Mouse (Mus musculus): Measurements from ENCODE around the gene Robo4. TPM values are rescaled to one million over a fixed set of nuclear protein-coding genes. Genes with fewer than 3 reads are reported as not detected.
A peak's percentile ranks its signal among the peaks of the same experiment; 100 is the strongest.

The Robo4 gene
- polyA plus RNA-seq, 1 experiment from 2014 or later: 5.1 TPM

DNA sequence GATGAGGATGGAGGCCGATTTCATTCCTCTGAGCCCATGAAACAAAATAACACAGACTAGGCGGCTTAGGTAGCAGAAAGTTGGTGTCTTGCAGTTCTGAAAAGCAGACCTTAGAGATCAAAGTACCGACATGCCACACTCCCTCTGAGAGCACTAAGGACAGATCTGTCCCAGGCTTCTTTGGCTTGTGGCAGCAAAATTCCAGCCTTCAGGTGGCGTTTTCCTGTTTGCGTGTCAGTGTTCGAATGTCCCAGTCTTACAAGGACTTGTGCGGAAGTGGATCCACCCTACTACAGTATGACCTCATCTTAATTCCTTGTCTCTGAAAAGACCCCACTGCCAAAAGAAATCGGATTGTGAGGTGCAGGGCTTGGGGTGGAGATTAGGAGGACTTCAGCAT is 32.8 kb upstream of the Robo4 start:
- Histone ChIP-seq H3K4me1 (no peaks in the 10 kb centered on the region), H3K36me3 (no peaks in the 10 kb centered on the region), H3K9me3 (replicated peaks) (no peaks in the 10 kb centered on the region), H3K27me3 (replicated peaks) (no peaks in the 10 kb centered on the region), H3K4me3 (no peak overlapping the region), H3K27ac (no peak overlapping the region), H3K9ac (no peak overlapping the region), H3K4me2 (no peak overlapping the region)
- ATAC-seq: no peak
- 59% methylated on average over 8 of the region's 8 CpGs for WGBS (ENCODE audit: insufficient replicate concordance)

DNA sequence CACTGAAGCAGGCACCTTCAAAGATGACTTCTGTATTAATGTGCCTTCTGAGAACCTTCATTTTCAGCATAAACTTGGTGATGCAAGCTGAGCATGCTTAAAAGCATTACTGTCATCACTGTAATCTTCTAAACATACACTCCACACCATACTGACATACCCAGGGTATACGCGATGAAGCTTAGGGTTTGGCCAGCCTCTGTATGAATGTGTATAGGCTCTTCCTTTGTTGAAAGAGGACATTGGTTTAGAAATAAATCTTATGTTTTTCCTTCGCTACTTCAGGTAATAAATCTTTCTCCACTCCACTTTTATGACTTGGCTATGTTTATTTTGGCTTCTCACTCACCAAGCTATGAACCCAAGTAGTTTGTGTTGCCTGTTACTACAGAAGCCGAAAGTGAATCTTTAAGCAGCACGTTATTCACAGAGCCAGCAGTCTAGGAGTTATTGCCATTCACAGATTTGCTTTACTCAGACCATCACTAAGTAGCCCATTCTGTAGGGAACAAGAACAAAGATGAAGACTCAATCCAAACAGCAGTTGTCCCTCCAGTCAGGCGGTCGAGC is 30.4 kb upstream of the Robo4 start:
- no peak for ATAC-seq

DNA sequence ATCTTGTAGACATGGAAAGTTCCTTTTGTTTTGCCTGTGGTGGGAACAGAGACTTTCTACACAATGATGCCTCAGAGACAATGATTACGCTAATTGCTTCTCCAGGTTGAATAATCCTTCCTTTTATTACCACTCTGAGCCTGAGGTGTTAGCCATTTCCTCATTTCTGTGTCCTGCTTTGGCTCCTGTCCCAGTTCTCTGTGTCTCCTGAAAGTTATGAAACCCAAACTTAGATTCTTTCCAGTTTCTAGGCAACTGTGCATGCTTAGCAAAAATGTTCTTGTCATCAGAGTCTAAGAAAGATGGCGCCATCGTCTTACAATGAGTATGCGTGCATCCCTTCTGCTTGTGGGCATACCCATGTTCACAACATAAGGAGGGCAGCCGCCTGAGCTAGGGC is 26.0 kb upstream of the Robo4 start:
- Histone ChIP-seq H3K4me1 (no peaks in the 10 kb centered on the region), H3K27me3 (replicated peaks) (no peaks in the 10 kb centered on the region), H3K9me3 (replicated peaks) (no peaks in the 10 kb centered on the region), H3K36me3 (no peaks in the 10 kb centered on the region), H3K27ac (no peak overlapping the region), H3K4me2 (no peak overlapping the region), H3K9ac (no peak overlapping the region), H3K4me3 (no peak overlapping the region)
- 73% methylated on average over 5 of the region's 5 CpGs for WGBS (ENCODE audit: insufficient replicate concordance)
- ATAC-seq: no peak

More for the DNA sequence above, 30.4 kb upstream of the Robo4 start:
- Histone ChIP-seq H3K27ac (no peak overlapping the region), H3K9me3 (replicated peaks) (no peaks in the 10 kb centered on the region), H3K27me3 (replicated peaks) (no peaks in the 10 kb centered on the region), H3K4me1 (no peaks in the 10 kb centered on the region), H3K9ac (no peak overlapping the region), H3K4me2 (no peak overlapping the region), H3K36me3 (no peaks in the 10 kb centered on the region), H3K4me3 (no peak overlapping the region)
- WGBS (ENCODE audit: insufficient replicate concordance): 80% methylated on average over 7 of the region's 7 CpGs

DNA sequence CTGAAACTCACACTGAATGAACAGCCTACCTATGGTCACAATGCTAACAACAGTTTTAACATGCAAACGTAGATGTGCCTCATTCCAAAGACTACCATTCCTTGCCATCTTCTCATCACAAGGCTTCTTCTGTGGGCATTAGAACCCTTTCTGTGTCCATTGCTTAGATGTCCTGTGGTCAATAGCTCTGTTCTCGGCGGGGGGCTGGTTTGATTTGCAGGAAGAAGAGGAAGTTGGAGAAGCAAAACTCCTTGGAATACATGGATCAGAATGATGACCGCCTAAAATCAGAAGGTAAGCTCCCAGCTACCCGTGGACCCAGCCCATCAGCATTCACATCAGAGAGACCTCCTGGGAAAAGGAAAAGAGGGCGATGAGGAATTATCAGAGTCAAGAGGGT is 18.5 kb upstream of the Robo4 start:
- no peak overlapping the region for H3K4me2 ChIP-seq
- H3K27ac ChIP-seq: no peak overlapping the region
- no peaks in the 10 kb centered on the region for H3K4me1 ChIP-seq
- no peak overlapping the region for H3K4me3 ChIP-seq
- no peak overlapping the region for H3K9ac ChIP-seq
- no peaks in the 10 kb centered on the region for H3K36me3 ChIP-seq
- ATAC-seq: no peak
- WGBS (ENCODE audit: insufficient replicate concordance): 71% methylated on average over 6 of the region's 6 CpGs
- H3K27me3 ChIP-seq (replicated peaks): peaks cover 38% of the 10 kb centered on the region
- no peaks in the 10 kb centered on the region for H3K9me3 ChIP-seq (replicated peaks)

DNA sequence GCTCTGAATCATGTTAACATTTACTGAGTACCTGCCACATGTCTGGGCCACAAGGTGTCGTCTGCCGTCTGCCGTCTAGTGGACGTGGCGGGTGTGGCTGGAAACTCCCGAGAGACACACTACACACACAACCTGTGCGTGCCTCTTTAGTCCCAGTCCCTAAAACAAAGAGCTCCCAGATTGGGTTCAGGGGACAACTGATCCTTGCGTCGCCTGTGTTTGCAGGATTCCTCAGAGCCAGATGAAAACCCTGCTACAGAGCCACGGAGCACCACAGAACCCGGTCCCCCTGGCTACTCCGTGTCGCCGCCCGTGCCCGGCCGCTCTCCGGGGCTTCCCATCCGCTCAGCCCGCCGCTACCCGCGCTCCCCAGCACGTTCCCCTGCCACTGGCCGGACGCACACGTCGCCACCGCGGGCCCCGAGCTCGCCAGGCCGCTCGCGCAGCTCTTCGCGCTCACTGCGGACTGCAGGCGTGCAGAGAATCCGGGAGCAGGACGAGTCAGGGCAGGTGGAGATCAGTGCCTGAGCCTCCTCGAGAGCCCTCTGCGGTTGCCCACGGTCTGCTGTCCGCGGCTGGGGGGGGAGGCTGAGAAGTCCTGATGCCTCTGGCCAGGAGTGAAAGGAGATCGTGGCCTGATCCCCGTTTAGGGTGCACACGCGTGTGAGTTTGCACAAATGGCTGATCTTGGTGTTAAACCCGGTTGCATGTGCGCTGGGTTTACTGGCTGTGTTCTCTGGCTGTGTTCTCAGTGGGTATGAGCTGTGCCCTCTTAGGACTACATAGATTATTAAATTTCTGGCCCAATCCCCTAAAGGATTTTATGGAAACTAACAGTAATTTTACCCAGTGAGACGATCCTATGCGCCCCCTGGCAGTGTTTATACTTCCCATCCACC is 17.2 kb upstream of the Robo4 start:
- no peaks in the 10 kb centered on the region for H3K36me3 ChIP-seq
- no peak overlapping the region for H3K27ac ChIP-seq
- peak; percentile 40; the same call in 1 of the 2 replicates for ATAC-seq
- H3K9ac ChIP-seq: 0 out of 2 replicates have a peak overlapping the region, but pooled peaks have one; percentile 17
- H3K27me3 ChIP-seq (replicated peaks): peaks cover 38% of the 10 kb centered on the region
- no peaks in the 10 kb centered on the region for H3K9me3 ChIP-seq (replicated peaks)
- WGBS (ENCODE audit: insufficient replicate concordance): 9% methylated on average over 54 of the region's 54 CpGs
- peak overlapping the region; percentile 64 for H3K4me2 ChIP-seq
- peak overlapping the region; percentile 30 for H3K4me3 ChIP-seq
- no peaks in the 10 kb centered on the region for H3K4me1 ChIP-seq

DNA sequence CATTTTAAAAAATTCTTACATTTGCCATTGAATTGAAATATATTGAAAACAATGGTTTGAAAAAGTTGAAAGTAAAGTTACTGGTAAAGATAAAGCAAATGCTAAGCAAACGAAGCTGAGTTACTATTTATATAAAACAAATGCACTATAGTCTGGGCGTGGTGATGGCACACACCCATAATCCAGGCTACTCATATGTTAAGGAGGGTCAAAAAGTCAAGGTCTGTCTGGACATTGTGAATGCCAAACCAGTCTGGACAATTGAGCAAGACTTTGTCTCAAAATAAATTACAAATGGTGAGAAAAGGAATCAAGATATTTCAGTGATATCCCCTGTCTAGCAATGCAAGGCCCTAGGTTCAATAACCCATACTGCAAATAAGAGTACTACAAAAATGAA is 10.8 kb upstream of the Robo4 start:
- peaks cover 4% of the 10 kb centered on the region for H3K27me3 ChIP-seq (replicated peaks)
- H3K4me2 ChIP-seq: no peak overlapping the region
- 53% methylated on average over 2 of the region's 2 CpGs for WGBS (ENCODE audit: insufficient replicate concordance)
- no peak overlapping the region for H3K27ac ChIP-seq
- H3K9me3 ChIP-seq (replicated peaks): no peaks in the 10 kb centered on the region
- no peaks in the 10 kb centered on the region for H3K4me1 ChIP-seq
- no peak for ATAC-seq
- no peak overlapping the region for H3K4me3 ChIP-seq
- no peak overlapping the region for H3K9ac ChIP-seq
- H3K36me3 ChIP-seq: no peaks in the 10 kb centered on the region

DNA sequence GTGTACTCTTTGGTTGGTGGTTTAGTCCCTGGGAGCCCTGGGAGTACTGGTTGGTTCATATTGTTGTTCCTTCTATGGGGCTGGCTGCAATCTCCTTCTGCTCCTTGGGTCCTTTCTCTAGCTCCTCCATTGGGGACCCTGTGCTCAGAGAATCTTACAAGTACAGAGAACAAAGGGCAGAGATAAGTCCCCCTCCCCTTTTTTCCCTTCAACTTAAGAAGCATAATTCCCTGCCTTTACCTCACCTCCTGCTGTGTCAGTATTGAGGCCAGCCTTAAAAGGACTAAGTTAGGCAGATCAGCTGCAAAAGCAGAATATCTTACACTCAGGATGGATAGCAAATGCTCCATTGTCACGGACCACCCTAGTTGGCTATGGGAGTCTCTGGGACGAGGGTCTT is 9.6 kb upstream of the Robo4 start:
- ATAC-seq: no peak
- Histone ChIP-seq H3K9me3 (replicated peaks) (no peaks in the 10 kb centered on the region), H3K27me3 (replicated peaks) (no peaks in the 10 kb centered on the region), H3K4me2 (no peak overlapping the region), H3K36me3 (no peaks in the 10 kb centered on the region), H3K4me3 (no peak overlapping the region), H3K9ac (no peak overlapping the region), H3K4me1 (no peaks in the 10 kb centered on the region), H3K27ac (no peak overlapping the region)
- WGBS (ENCODE audit: insufficient replicate concordance): 53% methylated on average over 2 of the region's 2 CpGs

DNA sequence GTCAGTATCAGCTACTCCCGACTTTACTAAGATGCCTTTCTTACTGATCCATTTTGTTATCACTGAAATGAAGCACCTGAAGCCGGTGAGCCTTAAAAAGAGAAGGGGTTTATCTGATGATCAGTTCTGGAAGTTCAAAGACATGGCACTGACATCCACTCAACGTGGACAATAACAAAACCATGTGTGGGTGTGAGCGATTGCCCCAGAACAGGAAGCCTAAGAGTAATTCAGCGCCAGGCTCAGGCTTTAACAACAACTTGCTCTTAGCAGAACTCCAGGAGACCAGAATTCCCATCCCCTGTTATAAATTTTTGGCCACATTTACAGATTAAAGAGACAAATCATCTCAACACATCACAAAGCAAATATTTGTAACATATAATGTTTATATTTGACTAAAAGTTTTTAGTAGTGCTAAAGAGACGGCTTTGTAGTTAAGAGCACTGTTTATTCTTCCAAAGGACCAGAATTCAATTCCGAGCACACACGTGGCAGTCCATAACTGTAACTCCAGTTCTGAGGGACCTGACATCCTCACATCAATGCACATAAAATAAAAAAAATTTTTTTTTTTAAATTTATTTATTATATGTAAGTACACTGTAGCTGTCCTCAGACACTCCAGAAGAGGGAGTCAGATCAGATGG is 8.1 kb upstream of the Robo4 start:
- Histone ChIP-seq H3K9ac (no peak overlapping the region), H3K4me3 (no peak overlapping the region), H3K27ac (no peak overlapping the region), H3K9me3 (replicated peaks) (no peaks in the 10 kb centered on the region), H3K27me3 (replicated peaks) (no peaks in the 10 kb centered on the region), H3K36me3 (no peaks in the 10 kb centered on the region), H3K4me1 (no peaks in the 10 kb centered on the region), H3K4me2 (no peak overlapping the region)
- no peak for ATAC-seq
- 54% methylated on average over 8 of the region's 8 CpGs for WGBS (ENCODE audit: insufficient replicate concordance)

DNA sequence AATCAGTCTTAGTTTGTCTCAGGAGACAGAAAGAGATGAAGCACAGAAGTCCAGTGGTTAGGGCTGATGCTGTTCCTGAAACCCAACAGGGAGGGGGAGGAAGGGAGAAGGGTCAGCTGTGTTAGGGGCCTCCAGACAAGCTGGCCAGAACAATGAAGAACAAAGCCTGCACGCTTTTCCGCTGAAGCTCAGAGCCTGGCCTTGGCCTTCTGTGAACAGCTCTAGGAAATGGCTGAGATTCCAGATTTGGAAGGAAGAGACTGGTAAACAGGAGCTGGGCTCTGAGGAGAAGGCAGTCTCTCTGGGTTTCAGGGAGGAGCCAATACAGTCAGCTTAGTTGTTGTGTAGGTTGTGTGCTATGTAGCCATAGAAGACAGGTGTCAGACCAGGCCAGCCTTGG is 1.1 kb upstream of the Robo4 start:
- H3K27me3 ChIP-seq (replicated peaks): no peaks in the 10 kb centered on the region; the same call in 1 of the 2 replicates
- no peaks in the 10 kb centered on the region for H3K9me3 ChIP-seq (replicated peaks)
- H3K36me3 ChIP-seq: no peaks in the 10 kb centered on the region
- no peak overlapping the region for H3K4me2 ChIP-seq
- no peak overlapping the region for H3K27ac ChIP-seq
- no peaks in the 10 kb centered on the region for H3K4me1 ChIP-seq
- no peak overlapping the region for H3K9ac ChIP-seq
- 63% methylated on average over 2 of the region's 2 CpGs for WGBS (ENCODE audit: insufficient replicate concordance)
- H3K4me3 ChIP-seq: no peak overlapping the region
- no peak; the same call in 1 of the 2 replicates for ATAC-seq

DNA sequence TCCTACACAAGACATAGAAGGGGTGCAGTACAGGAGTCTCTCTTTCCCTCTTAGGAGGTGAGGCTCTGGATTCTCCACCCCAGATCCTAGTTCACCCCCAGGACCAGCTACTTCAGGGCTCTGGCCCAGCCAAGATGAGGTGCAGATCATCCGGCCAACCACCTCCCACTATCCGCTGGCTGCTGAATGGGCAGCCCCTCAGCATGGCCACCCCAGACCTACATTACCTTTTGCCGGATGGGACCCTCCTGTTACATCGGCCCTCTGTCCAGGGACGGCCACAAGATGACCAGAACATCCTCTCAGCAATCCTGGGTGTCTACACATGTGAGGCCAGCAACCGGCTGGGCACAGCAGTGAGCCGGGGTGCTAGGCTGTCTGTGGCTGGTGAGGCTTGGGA is 804 bp downstream of the Robo4 start:
- H3K4me1 ChIP-seq: no peaks in the 10 kb centered on the region
- no peak overlapping the region for H3K27ac ChIP-seq
- no peaks in the 10 kb centered on the region for H3K36me3 ChIP-seq
- H3K4me2 ChIP-seq: no peak overlapping the region
- no peak overlapping the region; the same call in 1 of the 2 replicates for H3K4me3 ChIP-seq
- H3K9ac ChIP-seq: no peak overlapping the region
- H3K27me3 ChIP-seq (replicated peaks): peaks cover 7% of the 10 kb centered on the region; the same call in 1 of the 2 replicates
- no peaks in the 10 kb centered on the region for H3K9me3 ChIP-seq (replicated peaks)
- WGBS (ENCODE audit: insufficient replicate concordance): 71% methylated on average over 7 of the region's 7 CpGs
- no peak for ATAC-seq

DNA sequence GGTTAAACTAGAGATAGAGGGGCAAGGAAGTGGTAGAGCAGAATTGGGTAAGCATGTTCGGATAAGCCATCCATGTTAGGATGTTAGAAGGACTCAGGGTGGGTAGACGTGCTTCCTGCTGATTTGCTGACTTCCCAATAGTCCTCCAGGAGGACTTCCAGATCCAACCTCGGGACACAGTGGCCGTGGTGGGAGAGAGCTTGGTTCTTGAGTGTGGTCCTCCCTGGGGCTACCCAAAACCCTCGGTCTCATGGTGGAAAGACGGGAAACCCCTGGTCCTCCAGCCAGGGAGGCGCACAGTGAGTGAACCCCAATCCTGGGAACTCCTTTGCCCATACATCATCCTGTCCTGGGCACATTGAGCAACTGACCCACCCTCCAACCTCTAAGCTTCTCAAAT is 1.3 kb downstream of the Robo4 start:
- Histone ChIP-seq H3K27ac (no peak overlapping the region), H3K27me3 (replicated peaks) (peaks cover 11% of the 10 kb centered on the region), H3K4me1 (no peaks in the 10 kb centered on the region), H3K36me3 (no peaks in the 10 kb centered on the region), H3K4me3 (no peak overlapping the region), H3K9ac (no peak overlapping the region), H3K9me3 (replicated peaks) (no peaks in the 10 kb centered on the region), H3K4me2 (peak overlapping the region; percentile 17; the same call in 1 of the 2 replicates)
- WGBS (ENCODE audit: insufficient replicate concordance): 71% methylated on average over 7 of the region's 7 CpGs
- ATAC-seq: no peak

DNA sequence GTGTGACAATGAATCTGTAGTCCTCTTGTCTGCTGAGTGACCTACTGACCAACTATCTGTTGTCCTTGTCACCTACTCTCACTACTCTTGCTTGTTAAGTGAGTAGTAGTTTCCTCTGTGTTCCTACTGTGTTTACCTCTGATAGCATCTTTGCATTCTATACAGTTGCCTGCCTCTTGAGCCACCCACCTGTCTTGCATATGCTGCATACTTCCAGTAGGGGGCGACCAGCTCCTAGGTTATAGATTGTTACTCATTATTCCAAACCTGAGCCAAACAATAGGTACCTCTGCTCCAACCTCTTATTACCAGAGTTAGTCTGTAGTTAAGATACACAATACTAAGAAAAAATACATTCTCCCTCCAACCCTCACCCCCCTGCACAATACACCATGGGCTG is 4.7 kb downstream of the Robo4 start:
- Histone ChIP-seq H3K4me3 (no peak overlapping the region), H3K27me3 (replicated peaks) (peaks cover 29% of the 10 kb centered on the region), H3K9ac (no peak overlapping the region), H3K4me1 (no peaks in the 10 kb centered on the region), H3K27ac (no peak overlapping the region), H3K36me3 (no peaks in the 10 kb centered on the region), H3K4me2 (no peak overlapping the region), H3K9me3 (replicated peaks) (no peaks in the 10 kb centered on the region)
- ATAC-seq: 0 out of 2 replicates have a peak, but pooled peaks have one; percentile 21
- 0% methylated on average over 1 of the region's 1 CpGs for WGBS (ENCODE audit: insufficient replicate concordance)
